Mouse (Mus musculus) cortical plate, adult 2 months (tissue): Measurements from ENCODE around the gene Tpx2.

Source experiments
- CTCF ChIP-seq: fragments of 200-500 bp; IDR thresholded peaks from 2 replicates; pipeline ENCODE4 v1.5.1; 2011; ENCODE audit warnings: mild to moderate bottlenecking, control low read depth, low read length; ENCODE audit not compliant: insufficient read depth; ENCODE audit errors: extremely low read depth
- POLR2A ChIP-seq: fragments of 200-500 bp; IDR thresholded peaks from 2 replicates; pipeline ENCODE4 v1.6.1; 2011; ENCODE audit warnings: mild to moderate bottlenecking, low read length, control low read depth; ENCODE audit not compliant: insufficient read depth; ENCODE audit errors: extremely low read depth

GRCm38 (mm10) chr2:152943568-152943967, 95.8 kb downstream of the Tpx2 start:
- TF ChIP-seq CTCF (no peak), POLR2A (no peak)
